Mouse (Mus musculus) stomach, embryonic 14.5 days (tissue): ENCODE results near the gene Mettl6. TPM values are rescaled to one million over a fixed set of nuclear protein-coding genes. Genes with fewer than 3 reads are reported as not detected.

ENCODE experiments used
- ATAC-seq: fragments of 200-750 bp; cut with Nextera tagmentation; 2 replicates; pipeline ENCODE4 v1.8.0; 2017; ENCODE audit warnings: low read depth, moderate TSS enrichment; ENCODE audit not compliant: insufficient number of reproducible peaks, insufficient read depth, low FRiP score
- H3K27ac ChIP-seq: fragments of 300-500 bp; sonication (generic); 2 replicates; pipeline ENCODE4 v1.5.1; 2014; ENCODE audit warnings: mild to moderate bottlenecking, low read length, moderate library complexity, mixed read lengths
- H3K27me3 ChIP-seq: fragments of 300-500 bp; sonication (generic); 2 replicates; pipeline ENCODE4 v1.6.1; 2014; ENCODE audit warnings: low read length, control low read depth, mixed read lengths; ENCODE audit not compliant: control insufficient read depth, insufficient read depth
- H3K36me3 ChIP-seq: fragments of 300-500 bp; sonication (generic); 2 replicates; pipeline ENCODE4 v1.6.1; 2014; ENCODE audit warnings: mild to moderate bottlenecking, control low read depth, low read length, moderate library complexity, mixed read lengths; ENCODE audit not compliant: control insufficient read depth, insufficient read depth
- H3K4me1 ChIP-seq: fragments of 300-500 bp; sonication (generic); 2 replicates; pipeline ENCODE4 v1.6.1; 2014; ENCODE audit warnings: low read length, control low read depth, mixed read lengths; ENCODE audit not compliant: control insufficient read depth, insufficient read depth
- H3K4me2 ChIP-seq: fragments of 300-500 bp; sonication (generic); replicated peaks from 2 replicates; pipeline ENCODE4 v1.6.1; 2014; ENCODE audit warnings: low read depth, low read length, control low read depth
- H3K4me3 ChIP-seq: fragments of 300-500 bp; sonication (generic); 2 replicates; pipeline ENCODE4 v1.5.1; 2014; ENCODE audit warnings: low read depth, low read length, control low read depth
- H3K9ac ChIP-seq: fragments of 300-500 bp; sonication (generic); replicated peaks from 2 replicates; pipeline ENCODE4 v1.6.1; 2014; ENCODE audit warnings: low read depth, mild to moderate bottlenecking, control low read depth, low read length, moderate library complexity, mixed read lengths
- H3K9me3 ChIP-seq: fragments of 300-500 bp; sonication (generic); 2 replicates; pipeline ENCODE4 v1.6.1; 2016; ENCODE audit warnings: low read depth, low read length, control low read depth; ENCODE audit not compliant: control insufficient read depth
- WGBS: fragments of 180-500 bp; shearing (Covaris S2); extraction: QIAGEN DNeasy Blood & Tissue Kit; methylation state at CpG from one replicate; pipeline ENCODE4 v1.1.7; 2014; 5-methylcytosine and 5-hydroxymethylcytosine counted together
- polyA plus RNA-seq: library from polyadenylated mRNA; unstranded; fragments of >200 nt; fragmentation: Nextera tagmentation; extraction: Ambion mirVana; gene quantifications from 2 replicates; pipeline ENCODE4 v1.2.1, GENCODE M21; 2014

The Mettl6 gene
- 62.2 and 65.9 TPM in 2 replicates for polyA plus RNA-seq

DNA sequence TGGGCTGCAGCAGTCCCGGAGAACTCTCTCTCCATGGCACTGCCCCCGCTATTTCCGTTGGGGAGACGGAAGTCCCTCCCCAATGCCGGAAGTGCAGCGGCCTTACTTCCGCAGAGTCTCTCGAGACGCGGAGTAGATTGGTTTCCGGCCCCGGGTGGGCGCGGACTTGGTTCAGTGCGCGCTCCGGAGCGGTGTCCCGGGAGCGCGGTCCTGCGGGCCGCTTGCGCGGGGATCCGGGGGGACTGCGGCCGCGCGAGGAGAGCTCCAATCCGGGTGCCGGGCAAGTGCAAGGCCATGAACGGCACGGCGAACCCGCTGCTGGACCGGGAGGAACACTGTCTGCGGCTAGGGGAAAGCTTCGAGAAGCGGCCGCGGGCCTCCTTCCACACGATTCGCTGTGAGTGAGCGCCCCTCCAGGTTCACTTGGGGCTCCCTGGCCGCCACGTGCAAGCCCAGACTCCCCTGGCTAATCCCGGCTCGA, at the start of gene Mettl6:
Gene Mettl6 (minus strand): TSS at position 66 of the 481 bp plus-strand sequence.
- peaks cover 20% of the 10 kb centered on the region for H3K36me3 ChIP-seq
- WGBS: under 1% methylated on average over 49 of the region's 49 CpGs
- ATAC-seq: peak; percentile 92

DNA sequence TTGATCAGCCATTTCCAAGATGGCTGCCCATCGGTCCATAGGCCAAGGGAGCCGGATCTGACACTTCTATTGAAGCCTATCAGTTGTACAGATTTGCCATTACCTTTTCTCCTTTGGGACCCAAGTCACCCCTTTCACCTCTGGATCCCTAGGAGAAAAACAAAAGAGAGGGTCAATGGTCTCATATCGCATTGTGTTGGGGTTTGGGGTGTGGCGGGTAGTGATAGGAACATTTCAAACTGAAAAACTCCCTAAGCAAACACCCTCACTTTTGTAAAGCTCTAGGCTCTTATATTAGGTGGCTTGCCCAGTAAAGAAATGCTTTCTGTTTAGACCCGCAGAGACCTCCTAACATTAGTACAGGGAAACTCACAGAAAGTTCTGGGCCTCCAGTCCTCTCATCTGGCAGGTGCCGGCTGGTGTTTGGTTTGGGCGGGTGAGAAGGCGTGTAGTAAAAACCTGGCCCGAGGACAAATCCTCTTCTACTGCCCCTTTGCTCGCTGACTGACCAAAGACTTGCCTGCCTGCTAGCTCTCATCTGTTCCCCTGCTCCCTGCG, 49.1 kb upstream of the Mettl6 start:
- Histone ChIP-seq H3K4me3 (no peak overlapping the region), H3K9ac (no peak overlapping the region), H3K36me3 (no peaks in the 10 kb centered on the region), H3K4me2 (no peak overlapping the region), H3K27ac (peak overlapping the region; percentile 30; the same call in 1 of the 2 replicates), H3K4me1 (no peaks in the 10 kb centered on the region), H3K9me3 (no peaks in the 10 kb centered on the region), H3K27me3 (no peaks in the 10 kb centered on the region)
- WGBS: 62% methylated on average over 11 of the region's 11 CpGs
- peak; percentile 79 for ATAC-seq

More for the DNA sequence above, at the start of gene Mettl6:
- peak within 1 kb of the TSS; percentile 77 for H3K4me3 ChIP-seq
- H3K9ac ChIP-seq: peak within 1 kb of the TSS; percentile 89
- H3K4me1 ChIP-seq: peaks cover 11% of the 10 kb centered on the region
- peak within 1 kb of the TSS; percentile 85 for H3K4me2 ChIP-seq
- peak within 1 kb of the TSS; percentile 90 for H3K27ac ChIP-seq
- H3K27me3 ChIP-seq: no peaks in the 10 kb centered on the region
- H3K9me3 ChIP-seq: no peaks in the 10 kb centered on the region

- Histone ChIP-seq H3K9me3 (no peaks in the 10 kb centered on the region), H3K27me3 (no peaks in the 10 kb centered on the region), H3K9ac (no peak overlapping the region), H3K36me3 (no peaks in the 10 kb centered on the region), H3K4me3 (no peak overlapping the region), H3K27ac (no peak overlapping the region), H3K4me2 (no peak overlapping the region), H3K4me1 (no peaks in the 10 kb centered on the region)
- no peak for ATAC-seq
- WGBS: 79% methylated on average over 6 of the region's 6 CpGs
Observed at GRCm38 (mm10) chr14:31537298-31537697, 42.5 kb upstream of the Mettl6 start.

- no peak for ATAC-seq
- no peak overlapping the region for H3K27ac ChIP-seq
- H3K9me3 ChIP-seq: no peaks in the 10 kb centered on the region
- H3K36me3 ChIP-seq: no peaks in the 10 kb centered on the region
- WGBS: 67% methylated on average over 3 of the region's 3 CpGs
- H3K27me3 ChIP-seq: no peaks in the 10 kb centered on the region
- no peak overlapping the region for H3K9ac ChIP-seq
- H3K4me2 ChIP-seq: no peak overlapping the region
- H3K4me1 ChIP-seq: no peaks in the 10 kb centered on the region
- no peak overlapping the region for H3K4me3 ChIP-seq
Observed at GRCm38 (mm10) chr14:31532656-31533055, 37.8 kb upstream of the Mettl6 start.

- Histone ChIP-seq H3K4me2 (no peak overlapping the region), H3K27ac (no peak overlapping the region; the same call in 1 of the 2 replicates)
Observed at GRCm38 (mm10) chr14:31531506-31532148, 36.8 kb upstream of the Mettl6 start.

GRCm38 (mm10) chr14:31530847-31531246, 36.0 kb upstream of the Mettl6 start:
- Histone ChIP-seq H3K27ac (no peak overlapping the region), H3K4me2 (no peak overlapping the region), H3K9ac (no peak overlapping the region), H3K4me1 (no peaks in the 10 kb centered on the region), H3K27me3 (no peaks in the 10 kb centered on the region), H3K9me3 (no peaks in the 10 kb centered on the region), H3K36me3 (no peaks in the 10 kb centered on the region), H3K4me3 (no peak overlapping the region)
- no peak for ATAC-seq
- 70% methylated on average over 4 of the region's 4 CpGs for WGBS

More at GRCm38 (mm10) chr14:31531506-31532148, 36.8 kb upstream of the Mettl6 start:
- H3K36me3 ChIP-seq: no peaks in the 10 kb centered on the region
- no peaks in the 10 kb centered on the region for H3K9me3 ChIP-seq
- H3K4me3 ChIP-seq: no peak overlapping the region
- 47% methylated on average over 12 of the region's 12 CpGs for WGBS
- no peaks in the 10 kb centered on the region for H3K27me3 ChIP-seq
- H3K4me1 ChIP-seq: no peaks in the 10 kb centered on the region
- ATAC-seq: no peak
- H3K9ac ChIP-seq: no peak overlapping the region

DNA sequence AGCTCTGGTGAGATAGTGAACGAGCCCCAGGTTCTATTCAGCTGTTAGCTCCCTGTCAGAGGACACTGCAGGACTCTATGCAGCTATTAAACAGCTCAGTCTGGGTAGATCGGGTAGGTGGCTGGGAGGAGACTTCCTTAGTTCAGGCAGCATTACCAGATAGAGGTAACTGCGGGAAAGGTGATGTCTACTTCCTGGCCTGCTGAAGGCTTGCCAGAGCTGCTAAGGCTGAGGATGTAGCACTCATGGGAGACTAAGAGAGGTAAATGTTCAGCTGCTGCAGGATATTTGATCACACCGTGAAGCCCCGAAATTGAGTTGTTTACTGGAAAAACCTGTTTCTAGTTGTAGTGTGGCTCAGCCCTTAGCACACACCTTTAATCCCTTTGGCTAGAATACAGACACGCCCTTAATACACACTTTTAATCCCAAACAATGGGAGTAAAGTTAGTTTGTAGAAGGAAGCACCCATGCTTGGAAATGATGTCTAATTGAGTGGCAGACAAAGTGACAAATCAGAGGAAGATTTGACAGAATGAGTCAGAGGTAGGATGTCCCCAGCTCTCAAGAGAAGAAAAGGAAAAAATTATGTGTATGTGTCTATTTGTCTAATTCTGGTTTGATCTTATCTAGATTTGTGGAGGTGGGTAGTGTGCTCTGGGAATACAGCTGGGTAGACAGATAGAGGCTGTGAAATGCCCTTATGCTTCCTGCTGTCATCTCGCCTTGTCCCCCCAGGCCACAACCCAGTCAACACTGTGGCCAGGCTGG, 30.4 kb upstream of the Mettl6 start:
- Histone ChIP-seq H3K4me2 (no peak overlapping the region), H3K27me3 (no peaks in the 10 kb centered on the region), H3K9me3 (no peaks in the 10 kb centered on the region), H3K4me3 (no peak overlapping the region), H3K4me1 (no peaks in the 10 kb centered on the region), H3K27ac (no peak overlapping the region), H3K36me3 (no peaks in the 10 kb centered on the region), H3K9ac (no peak overlapping the region)
- ATAC-seq: no peak
- WGBS: 78% methylated on average over 7 of the region's 7 CpGs

- no peaks in the 10 kb centered on the region for H3K9me3 ChIP-seq
- no peaks in the 10 kb centered on the region for H3K4me1 ChIP-seq
- no peak overlapping the region for H3K9ac ChIP-seq
- H3K36me3 ChIP-seq: no peaks in the 10 kb centered on the region
- H3K27ac ChIP-seq: no peak overlapping the region
- 59% methylated on average over 2 of the region's 2 CpGs for WGBS
- no peak overlapping the region for H3K4me2 ChIP-seq
- ATAC-seq: no peak
- no peaks in the 10 kb centered on the region for H3K27me3 ChIP-seq
- no peak overlapping the region for H3K4me3 ChIP-seq
Observed at GRCm38 (mm10) chr14:31521318-31521717, 26.5 kb upstream of the Mettl6 start.
